Mouse (Mus musculus) bone marrow macrophage, adult 2 months (primary cell): ENCODE data around the gene Ttc23. TPM values are rescaled to one million over a fixed set of nuclear protein-coding genes. Genes with fewer than 3 reads are reported as not detected.

Experiments
- H3K27ac ChIP-seq: 2 replicates; pipeline ENCODE4 v1.5.1; 2012; ENCODE audit warnings: low read depth, low read length; ENCODE audit not compliant: insufficient read depth
- H3K4me1 ChIP-seq: 2 replicates; pipeline ENCODE4 v1.6.1; 2012; ENCODE audit warnings: low read length; ENCODE audit not compliant: control insufficient read depth, insufficient read depth
- H3K4me3 ChIP-seq: 2 replicates; pipeline ENCODE4 v1.5.1; 2012; ENCODE audit warnings: mild to moderate bottlenecking, low read length, moderate library complexity; ENCODE audit not compliant: insufficient read depth
- CTCF ChIP-seq: IDR thresholded peaks from 2 replicates; pipeline ENCODE4 v1.5.1; 2012; ENCODE audit warnings: low read depth, mild to moderate bottlenecking, low read length, moderate library complexity
- POLR2A ChIP-seq: IDR thresholded peaks from 2 replicates; pipeline ENCODE4 v1.6.1; 2012; ENCODE audit warnings: mild to moderate bottlenecking, low read depth, low read length, borderline replicate concordance
- polyA plus RNA-seq: library from polyadenylated mRNA; stranded (reverse); fragments of >200 nt; gene quantifications from 2 replicates; pipeline ENCODE4 v1.2.4, GENCODE M21; 2012; ENCODE audit not compliant: missing spikeins, insufficient read depth, insufficient read length

The Ttc23 gene
- polyA plus RNA-seq, 1 experiment, result 1.8 TPM

DNA sequence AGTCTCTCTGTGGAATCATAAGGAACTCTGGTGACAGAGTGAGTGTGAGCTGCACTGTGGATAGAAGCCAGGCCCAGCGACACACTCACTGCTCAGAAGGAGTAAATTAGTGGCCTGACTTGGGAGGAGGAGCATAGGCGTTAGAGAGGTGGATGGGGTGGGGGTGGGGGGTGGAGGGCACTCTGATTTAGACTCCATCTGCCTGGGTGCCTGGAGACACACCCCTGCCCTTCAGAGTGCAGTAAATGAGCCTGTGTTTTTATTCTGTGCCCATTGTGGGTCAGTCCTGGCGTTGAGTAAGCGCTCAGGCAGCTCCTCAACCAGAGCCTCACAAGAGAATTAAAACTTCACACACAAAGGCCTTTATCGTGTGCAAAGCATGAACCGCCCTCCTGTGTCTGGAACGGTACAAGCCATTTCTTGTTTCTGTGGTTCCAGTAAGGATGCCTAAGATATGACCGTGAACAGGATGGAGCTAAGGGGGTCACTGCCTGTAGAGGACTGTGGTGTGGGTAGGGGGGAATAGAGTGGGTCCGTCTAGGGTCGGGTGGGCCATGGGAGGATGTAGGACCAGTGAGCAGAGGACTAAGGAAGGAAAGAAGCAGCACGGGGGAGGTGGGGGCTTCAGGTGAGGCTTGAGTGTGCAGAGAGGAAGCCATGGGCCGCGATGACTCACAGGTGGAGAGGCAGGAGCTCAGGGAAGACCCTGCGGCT lies 16.9 kb downstream of the Ttc23 start:
- no peak for TF ChIP-seq POLR2A
- no peak overlapping the region for H3K27ac ChIP-seq
- no peak overlapping the region for H3K4me3 ChIP-seq
- no peaks in the 10 kb centered on the region for H3K4me1 ChIP-seq

DNA sequence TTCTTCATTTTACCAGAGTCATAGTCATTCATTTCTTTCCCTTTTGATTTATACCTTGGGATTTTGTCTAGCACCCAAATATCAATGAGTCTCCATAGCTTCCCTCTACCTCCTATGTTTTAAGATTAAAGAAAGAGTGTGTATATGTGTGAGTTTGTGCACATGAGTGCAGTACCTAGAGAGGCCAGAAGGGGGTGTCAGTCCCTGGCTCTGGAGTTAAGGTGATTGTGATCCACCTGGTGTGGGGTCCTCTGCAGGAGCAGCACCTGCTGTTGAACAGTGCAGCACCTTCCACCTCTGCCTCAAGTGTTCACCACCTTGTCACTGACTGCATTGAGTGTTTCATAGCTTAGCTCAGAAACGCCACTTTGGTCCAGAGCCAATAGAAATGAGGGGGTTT lies 23.8 kb downstream of the Ttc23 start:
- no peak overlapping the region for H3K27ac ChIP-seq
- H3K4me1 ChIP-seq, result no peaks in the 10 kb centered on the region
- TF ChIP-seq CTCF (peak; percentile 21; the same call in 1 of the 2 replicates), POLR2A (no peak)
- no peak overlapping the region for H3K4me3 ChIP-seq

DNA sequence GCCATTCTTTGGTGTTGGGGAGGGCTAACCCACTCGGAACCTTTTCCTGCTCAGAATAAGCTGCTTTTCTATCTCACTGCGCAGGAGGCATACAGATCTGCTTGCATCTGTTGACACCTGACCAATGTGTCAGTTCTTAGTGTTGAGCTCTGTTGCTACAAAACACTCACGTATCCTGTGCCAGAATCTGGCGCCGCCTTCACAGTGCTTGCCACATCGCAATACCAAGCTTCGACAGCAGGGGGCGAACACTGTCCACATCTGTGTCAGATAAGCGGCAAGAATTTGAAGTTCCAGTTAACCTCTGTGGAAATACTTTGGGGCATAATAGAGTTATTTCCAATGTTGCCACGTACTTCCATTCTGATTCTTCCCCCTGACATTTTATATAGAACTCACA lies 25.4 kb downstream of the Ttc23 start:
- H3K4me1 ChIP-seq, result no peaks in the 10 kb centered on the region
- TF ChIP-seq POLR2A, result no peak
- TF ChIP-seq CTCF, result peak; percentile 59
- no peak overlapping the region for H3K27ac ChIP-seq
- H3K4me3 ChIP-seq, result no peak overlapping the region

DNA sequence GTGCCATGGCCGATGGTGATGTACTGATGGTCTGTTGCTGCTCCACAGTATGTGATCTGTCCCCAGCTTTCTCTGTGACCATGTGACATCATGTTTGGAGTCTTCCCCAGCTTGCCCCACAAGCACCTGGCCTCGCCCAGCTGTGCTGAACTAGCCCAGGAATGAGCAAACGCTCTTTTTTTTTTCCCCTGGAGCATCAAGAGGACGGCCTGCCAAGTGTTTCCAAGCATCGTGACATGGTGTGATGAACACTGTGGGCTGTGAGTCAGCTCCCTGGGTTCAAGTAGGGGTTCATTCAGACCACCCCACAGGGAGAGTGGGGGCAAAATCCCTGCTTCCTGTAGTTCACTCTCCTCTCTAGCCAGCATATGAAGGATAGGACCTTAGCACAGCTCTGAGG lies 26.4 kb downstream of the Ttc23 start:
- no peak overlapping the region for H3K27ac ChIP-seq
- no peaks in the 10 kb centered on the region for H3K4me1 ChIP-seq
- no peak for TF ChIP-seq CTCF
- no peak for TF ChIP-seq POLR2A
- H3K4me3 ChIP-seq, result no peak overlapping the region

DNA sequence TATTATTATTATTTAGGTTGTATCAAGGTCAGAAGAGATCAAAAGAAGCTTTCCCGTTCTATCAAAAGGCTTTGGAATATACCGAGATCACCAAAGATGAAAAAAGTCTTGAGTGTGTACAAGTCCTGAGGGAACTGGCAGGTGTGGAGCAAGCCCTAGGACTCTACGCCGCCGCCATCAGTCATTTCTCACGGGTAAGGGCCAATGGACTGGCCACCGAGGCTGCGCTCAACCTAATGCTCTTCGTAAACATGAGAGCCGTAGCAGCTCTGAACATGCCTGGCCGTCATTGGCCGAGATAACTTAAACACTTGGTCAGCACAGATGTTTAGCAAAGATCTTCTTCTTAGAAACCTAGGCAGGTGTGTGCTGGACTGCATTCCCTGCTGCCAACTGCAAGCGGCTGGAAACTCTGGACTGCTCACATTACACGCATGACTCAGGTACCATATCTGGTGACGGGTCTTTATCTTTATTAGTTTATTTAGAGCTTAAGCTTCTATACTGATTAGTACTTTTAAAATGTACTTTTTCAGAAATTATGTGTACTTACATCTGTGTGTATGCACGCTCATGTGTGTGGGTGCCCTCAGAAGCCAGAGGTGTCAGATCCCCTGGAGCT lies 31.8 kb downstream of the Ttc23 start:
- Histone ChIP-seq H3K27ac (no peak overlapping the region), H3K4me1 (no peaks in the 10 kb centered on the region), H3K4me3 (no peak overlapping the region)
- TF ChIP-seq POLR2A, result no peak
- no peak for TF ChIP-seq CTCF

DNA sequence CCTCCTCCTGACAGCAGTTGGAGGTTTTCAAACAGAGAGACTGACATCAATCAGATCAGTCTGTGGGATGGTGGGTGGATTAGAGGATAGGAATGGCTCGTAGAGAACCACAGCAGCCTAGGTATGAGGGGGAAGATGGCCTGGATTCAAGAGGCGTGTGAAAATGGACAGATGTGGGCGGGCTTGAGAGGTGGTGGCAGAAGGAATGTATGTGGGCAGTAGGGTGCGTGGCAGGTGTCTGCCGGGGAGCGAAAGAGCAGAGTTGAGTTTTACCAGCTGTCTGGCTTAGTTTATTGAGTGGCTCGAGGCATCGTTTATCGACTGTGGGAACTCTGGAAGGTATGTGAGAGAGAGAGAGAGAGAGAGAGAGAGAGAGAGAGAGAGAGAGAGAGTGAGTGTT lies 33.9 kb downstream of the Ttc23 start:
- H3K27ac ChIP-seq, result no peak overlapping the region
- TF ChIP-seq POLR2A (no peak), CTCF (no peak)
- no peak overlapping the region for H3K4me3 ChIP-seq
- H3K4me1 ChIP-seq, result no peaks in the 10 kb centered on the region

DNA sequence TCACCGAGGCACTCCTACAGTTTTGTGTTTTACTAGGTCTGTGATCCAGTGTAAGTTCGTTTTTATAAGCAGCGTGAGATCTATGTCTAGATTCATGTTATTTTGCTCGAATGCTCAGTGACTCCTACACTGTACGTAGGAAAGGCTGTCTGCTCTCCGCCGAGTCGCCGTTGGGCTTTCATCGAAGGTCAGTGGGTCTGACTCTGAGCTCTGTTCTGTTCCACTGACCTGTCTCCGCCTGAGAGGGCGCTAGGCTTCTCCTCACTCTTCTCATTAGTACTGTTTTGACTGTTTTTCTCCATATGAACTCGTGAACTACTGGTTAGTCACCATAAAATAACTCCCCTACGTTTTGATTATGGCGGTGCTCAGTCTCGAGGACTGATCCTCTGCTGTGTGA lies 35.8 kb downstream of the Ttc23 start:
- H3K4me3 ChIP-seq, result no peak overlapping the region
- H3K27ac ChIP-seq, result no peak overlapping the region
- no peak for TF ChIP-seq POLR2A
- no peak for TF ChIP-seq CTCF
- no peaks in the 10 kb centered on the region for H3K4me1 ChIP-seq

DNA sequence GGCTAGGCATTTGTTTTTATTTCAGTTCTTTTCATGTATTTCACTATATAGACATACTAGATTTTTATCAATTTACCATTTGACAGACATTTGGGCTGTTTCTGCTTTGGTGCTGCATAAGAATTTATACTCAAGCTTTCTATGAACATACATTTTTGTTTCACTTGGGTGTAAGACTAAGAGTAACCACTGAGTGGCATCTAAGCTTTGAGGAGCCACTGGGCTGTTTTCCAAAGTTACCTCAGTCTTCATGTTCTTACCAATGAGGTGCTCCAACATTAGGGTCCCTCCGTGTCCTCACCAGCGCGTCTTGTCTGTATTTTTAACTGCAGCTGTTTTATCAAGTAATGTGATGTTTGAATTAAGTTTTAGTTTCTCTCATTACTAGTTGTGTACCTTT lies 39.3 kb downstream of the Ttc23 start:
- Histone ChIP-seq H3K27ac (no peak overlapping the region), H3K4me3 (no peak overlapping the region)
- TF ChIP-seq POLR2A, result no peak
- TF ChIP-seq CTCF, result no peak

DNA sequence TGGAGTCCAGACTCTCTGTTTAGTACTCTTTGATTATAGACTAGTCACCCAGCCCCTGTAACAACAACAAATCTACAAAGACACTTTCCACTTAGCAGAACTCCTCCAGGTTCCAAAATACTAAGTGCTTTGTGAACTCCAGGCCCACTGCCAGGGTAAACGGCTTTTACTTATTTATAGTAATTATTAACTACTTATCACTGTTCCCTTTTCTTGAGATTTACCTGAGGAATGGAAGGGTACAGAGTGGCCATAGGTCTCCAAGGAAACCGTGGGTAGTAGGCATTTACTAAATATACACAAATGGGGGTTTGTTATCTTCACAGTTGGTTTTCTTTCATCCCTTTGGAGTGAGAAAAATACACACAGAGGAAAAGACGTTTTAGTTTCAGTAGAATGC lies 41.1 kb downstream of the Ttc23 start:
- no peak for TF ChIP-seq POLR2A
- TF ChIP-seq CTCF, result no peak
- no peak overlapping the region for H3K4me3 ChIP-seq
- no peak overlapping the region for H3K27ac ChIP-seq
- H3K4me1 ChIP-seq, result no peaks in the 10 kb centered on the region

More for the DNA sequence above, 39.3 kb downstream of the Ttc23 start:
- no peaks in the 10 kb centered on the region for H3K4me1 ChIP-seq

DNA sequence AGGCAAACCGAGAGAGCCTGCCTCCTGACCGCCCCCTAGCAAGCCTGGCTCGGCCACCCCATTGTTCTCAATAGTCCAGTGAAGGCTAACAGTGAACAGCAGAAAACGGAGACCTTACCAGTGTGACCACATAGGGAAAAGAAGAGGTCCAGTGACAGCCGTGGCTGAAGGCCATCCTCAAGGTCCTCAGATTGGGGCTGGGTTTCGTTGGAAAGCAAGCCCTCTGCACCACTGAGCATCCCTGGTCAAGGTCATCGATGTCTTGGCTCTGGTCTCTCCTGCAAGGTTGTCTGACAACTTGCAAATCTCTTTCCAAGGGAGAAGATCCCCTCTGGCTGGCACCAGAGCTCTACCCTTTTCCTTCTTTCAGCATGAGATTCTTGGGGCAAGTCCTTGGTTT lies 42.6 kb downstream of the Ttc23 start:
- no peaks in the 10 kb centered on the region for H3K4me1 ChIP-seq
- H3K4me3 ChIP-seq, result no peak overlapping the region
- TF ChIP-seq POLR2A (no peak), CTCF (no peak)
- no peak overlapping the region for H3K27ac ChIP-seq
